Mouse (Mus musculus) G1E (cell line): Measurements from ENCODE around the gene Slc25a13.

Experiments
- CTCF ChIP-seq: IDR thresholded peaks from 2 replicates; pipeline ENCODE4 v1.5.1; 2012; ENCODE audit warnings: low read depth, low read length, inconsistent platforms, mixed read lengths
- TAL1 ChIP-seq: conservative IDR thresholded peaks from 2 replicates; pipeline ENCODE4 v1.6.1; 2012; ENCODE audit warnings: low read depth, low read length, inconsistent platforms, mixed read lengths

DNA sequence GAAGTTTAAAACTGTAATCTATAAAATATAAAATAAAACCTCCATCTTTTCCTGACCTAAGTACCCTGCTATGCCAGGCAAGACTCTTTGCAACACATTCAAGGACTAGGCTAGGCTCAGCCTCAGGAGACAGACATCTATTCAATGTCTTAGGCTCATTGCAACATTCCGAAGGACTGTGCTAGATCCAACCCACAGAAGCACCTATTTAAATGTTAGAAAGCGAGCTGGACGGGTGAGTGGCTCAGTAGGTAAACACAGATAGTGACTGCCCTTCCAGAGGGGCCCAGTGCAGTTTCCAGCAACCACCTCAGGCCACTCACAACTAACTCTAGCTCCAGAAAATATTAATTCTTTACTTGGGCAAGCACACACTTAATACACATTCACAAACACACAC is 123.5 kb downstream of the Slc25a13 start:
- TF ChIP-seq CTCF (no peak), TAL1 (no peak)
